Mouse (Mus musculus) forebrain, embryonic 16.5 days (tissue): ENCODE measurements around the gene Vmn2r115. TPM values are rescaled to one million over a fixed set of nuclear protein-coding genes. Genes with fewer than 3 reads are reported as not detected.
"Not testable (repeated sequence)": the region's sequence is repeated elsewhere in the genome, so short reads cannot be mapped to it uniquely, and the experiment has no call there.

Experiments used
- ATAC-seq: fragments of 200-750 bp; cut with Nextera tagmentation; 2 replicates; pipeline ENCODE4 v1.8.0; 2017; ENCODE audit warnings: mild to moderate bottlenecking, moderate library complexity
- H3K27ac ChIP-seq: fragments of 300-500 bp; sonication (generic); 2 replicates; pipeline ENCODE4 v1.5.1; 2014; ENCODE audit warnings: low read length, control low read depth
- H3K27me3 ChIP-seq: fragments of 300-500 bp; sonication (generic); replicated peaks from 2 replicates; pipeline ENCODE4 v1.6.1; 2014; ENCODE audit warnings: low read length; ENCODE audit not compliant: control insufficient read depth, insufficient read depth
- H3K36me3 ChIP-seq: fragments of 300-500 bp; sonication (generic); 2 replicates; pipeline ENCODE4 v1.6.1; 2014; ENCODE audit not compliant: control insufficient read depth, insufficient read depth
- H3K4me1 ChIP-seq: fragments of 300-500 bp; sonication (generic); replicated peaks from 2 replicates; pipeline ENCODE4 v1.6.1; 2014; ENCODE audit warnings: low read length; ENCODE audit not compliant: control insufficient read depth, insufficient read depth
- H3K4me2 ChIP-seq: fragments of 300-500 bp; sonication (generic); 2 replicates; pipeline ENCODE4 v1.6.1; 2014; ENCODE audit warnings: mild to moderate bottlenecking, low read length, control low read depth
- H3K4me3 ChIP-seq: fragments of 300-500 bp; sonication (generic); replicated peaks from 2 replicates; pipeline ENCODE4 v1.5.1; 2014; ENCODE audit warnings: mild to moderate bottlenecking, low read length, control low read depth
- H3K9ac ChIP-seq: fragments of 300-500 bp; sonication (generic); replicated peaks from 2 replicates; pipeline ENCODE4 v1.6.1; 2014; ENCODE audit warnings: low read depth, low read length, control low read depth
- H3K9me3 ChIP-seq: fragments of 300-500 bp; sonication (generic); 2 replicates; pipeline ENCODE4 v1.6.1; 2016; ENCODE audit warnings: low read length; ENCODE audit not compliant: control insufficient read depth
- WGBS: fragments of 180-500 bp; shearing (Covaris S2); extraction: QIAGEN DNeasy Blood & Tissue Kit; methylation state at CpG from one replicate; pipeline ENCODE4 v1.1.7; 2014; 5-methylcytosine and 5-hydroxymethylcytosine counted together
- polyA plus RNA-seq: library from polyadenylated mRNA; unstranded; fragments of >200 nt; fragmentation: Nextera tagmentation; extraction: Ambion mirVana; gene quantifications from 2 replicates; pipeline ENCODE4 v1.2.1, GENCODE M21; 2015

Vmn2r115 gene
- not detected in 2 replicates for polyA plus RNA-seq

GRCm38 (mm10) chr17:23343441-23343840, at the start of gene Vmn2r115:
Gene Vmn2r115 (plus strand): TSS chr17:23343741.
- not testable (repeated sequence) for H3K4me3 ChIP-seq, H3K27me3 ChIP-seq, H3K4me2 ChIP-seq, ATAC-seq, H3K9me3 ChIP-seq, H3K27ac ChIP-seq, H3K36me3 ChIP-seq, H3K4me1 ChIP-seq, H3K9ac ChIP-seq
- 67% methylated on average over 2 of the region's 2 CpGs for WGBS

DNA sequence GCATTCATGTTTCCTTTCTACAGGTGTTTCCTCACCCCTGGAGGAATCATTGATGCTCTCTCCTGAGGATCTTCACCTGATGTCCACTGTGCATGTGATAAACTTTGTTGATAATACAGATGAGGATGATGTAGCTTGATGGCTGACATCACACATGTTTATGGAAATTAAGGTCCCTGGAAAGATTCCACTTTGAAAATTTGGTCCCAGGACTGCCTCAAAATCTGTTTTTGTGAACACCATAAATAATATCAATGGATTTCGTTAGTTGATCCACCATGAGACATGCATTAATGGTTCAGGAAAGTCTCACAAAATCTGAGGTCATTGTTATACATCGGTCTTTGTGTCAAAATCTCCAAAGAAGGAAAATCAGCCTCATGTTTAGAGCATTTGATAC, 31.1 kb upstream of the Vmn2r115 start, which contains the start of gene Vmn2r114:
TSS of gene Vmn2r114 (minus strand) at position 101 of the 400 bp plus-strand sequence.
- whole genome bisulfite sequencing: 76% methylated on average over 2 of the region's 2 CpGs
- H3K27me3 ChIP-seq, H3K36me3 ChIP-seq, ATAC-seq, H3K9me3 ChIP-seq, H3K4me2 ChIP-seq, H3K4me3 ChIP-seq, H3K27ac ChIP-seq, H3K4me1 ChIP-seq, H3K9ac ChIP-seq: not testable (repeated sequence)

- Histone ChIP-seq H3K36me3 (no peaks in the 10 kb centered on the region), H3K27ac (no peak overlapping the region), H3K9me3 (peaks cover 3% of the 10 kb centered on the region; the same call in 1 of the 2 replicates), H3K9ac (no peak overlapping the region), H3K4me2 (no peak overlapping the region), H3K27me3 (no peaks in the 10 kb centered on the region), H3K4me3 (no peak overlapping the region), H3K4me1 (no peaks in the 10 kb centered on the region)
- ATAC-seq: no peak
- WGBS: 75% methylated on average over 6 of the region's 6 CpGs
Measured at GRCm38 (mm10) chr17:23330657-23331056, 12.9 kb upstream of the Vmn2r115 start.

GRCm38 (mm10) chr17:23351644-23352043, 8.1 kb downstream of the Vmn2r115 start:
- Histone ChIP-seq H3K4me1 (no peaks in the 10 kb centered on the region), H3K36me3 (no peaks in the 10 kb centered on the region), H3K27ac (no peak overlapping the region), H3K4me2 (no peak overlapping the region), H3K4me3 (no peak overlapping the region), H3K9me3 (0 out of 2 replicates have a peak, but pooled peaks cover 3% of the 10 kb centered on the region), H3K9ac (no peak overlapping the region), H3K27me3 (no peaks in the 10 kb centered on the region)
- 67% methylated on average over 1 of the region's 1 CpGs for WGBS
- no peak for ATAC-seq

DNA sequence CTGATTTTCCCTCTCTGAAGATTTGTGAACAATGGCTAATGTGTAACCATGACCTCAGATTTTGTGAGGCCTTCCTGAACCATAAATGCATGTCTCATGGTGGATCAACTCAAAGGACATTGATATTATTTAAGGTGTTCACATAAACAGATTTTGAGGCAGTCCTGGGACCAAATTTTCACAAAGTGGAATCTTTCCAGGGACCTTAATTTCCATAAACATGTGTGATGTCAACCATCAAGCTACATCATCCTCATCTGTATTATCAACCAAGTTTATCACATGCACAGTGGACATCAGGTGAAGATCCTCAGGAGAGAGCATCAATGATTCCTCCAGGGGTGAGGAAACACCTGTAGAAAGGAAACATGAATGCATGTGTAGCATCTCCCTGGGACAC, 40.8 kb downstream of the Vmn2r115 start, which contains the start of gene Vmn2r116:
TSS of gene Vmn2r116 (plus strand) at position 301 of the 400 bp plus-strand sequence.
- not testable (repeated sequence) for H3K4me2 ChIP-seq, ATAC-seq, H3K4me1 ChIP-seq, H3K36me3 ChIP-seq, H3K27ac ChIP-seq, H3K27me3 ChIP-seq, H3K9ac ChIP-seq, H3K9me3 ChIP-seq, H3K4me3 ChIP-seq

Other genes starting within 250 kb of the Vmn2r115 start
- 40.1 and 42.8 TPM in 2 replicates for gene Zfp40, start 150.5 kb upstream of the Vmn2r115 start, polyA plus RNA-seq
- not detected in 2 replicates for gene Vmn2r114, start 31.2 kb upstream of the Vmn2r115 start, polyA plus RNA-seq
- gene Vmn2r116, start 40.9 kb downstream of the Vmn2r115 start, polyA plus RNA-seq: not detected in 2 replicates
- not detected in 2 replicates for gene Vmn2r117, start 136.0 kb downstream of the Vmn2r115 start, polyA plus RNA-seq
- 19.0 and 19.1 TPM in 2 replicates for gene Zfp213, start 220.5 kb downstream of the Vmn2r115 start, polyA plus RNA-seq